Mouse (Mus musculus) liver, postnatal 0 days (tissue): ENCODE measurements around the gene Tkfc. TPM values are rescaled to one million over a fixed set of nuclear protein-coding genes. Genes with fewer than 3 reads are reported as not detected.
A peak's percentile ranks its signal among the peaks of the same experiment; 100 is the strongest.

Experiments
- ATAC-seq: fragments of 200-750 bp; cut with Nextera tagmentation; 2 replicates; pipeline ENCODE4 v1.8.0; 2017; ENCODE audit warnings: mild to moderate bottlenecking, moderate library complexity
- DNase-seq: peaks from one replicate; pipeline ENCODE4 v3.0.0-alpha.2; 2016
- H3K27ac ChIP-seq: fragments of 300-500 bp; sonication (generic); 2 replicates; pipeline ENCODE4 v1.5.1; 2014; ENCODE audit warnings: antibody characterized with exemption, moderate library complexity, mild to moderate bottlenecking, low read depth
- H3K27me3 ChIP-seq: fragments of 300-500 bp; sonication (generic); 2 replicates; pipeline ENCODE4 v1.6.1; 2014; ENCODE audit warnings: low read length, control low read depth, mixed read lengths; ENCODE audit not compliant: insufficient read depth
- H3K36me3 ChIP-seq: fragments of 300-500 bp; sonication (generic); replicated peaks from 2 replicates; pipeline ENCODE4 v1.6.1; 2014; ENCODE audit warnings: mild to moderate bottlenecking, control low read depth, low read length, moderate library complexity, mixed read lengths; ENCODE audit not compliant: insufficient read depth
- H3K4me1 ChIP-seq: fragments of 300-500 bp; sonication (generic); 2 replicates; pipeline ENCODE4 v1.6.1; 2014; ENCODE audit warnings: antibody characterized with exemption, mild to moderate bottlenecking, control low read depth; ENCODE audit not compliant: insufficient read depth
- H3K4me2 ChIP-seq: fragments of 300-500 bp; sonication (generic); 2 replicates; pipeline ENCODE4 v1.6.1; 2014; ENCODE audit warnings: low read depth, mild to moderate bottlenecking, low read length, moderate library complexity, mixed read lengths
- H3K4me3 ChIP-seq: fragments of 300-500 bp; sonication (generic); 2 replicates; pipeline ENCODE4 v1.5.1; 2014; ENCODE audit warnings: low read depth, low read length
- H3K9ac ChIP-seq: fragments of 300-500 bp; sonication (generic); replicated peaks from 2 replicates; pipeline ENCODE4 v1.6.1; 2014; ENCODE audit warnings: mild to moderate bottlenecking, moderate library complexity
- H3K9me3 ChIP-seq: fragments of 300-500 bp; sonication (generic); 2 replicates; pipeline ENCODE4 v1.6.1; 2016; ENCODE audit warnings: mild to moderate bottlenecking, control low read depth, low read length, mixed read lengths
- CTCF ChIP-seq: sonication (generic); IDR thresholded peaks from 2 replicates; pipeline ENCODE4 v1.5.1; 2016; ENCODE audit warnings: antibody characterized with exemption, low read depth
- EP300 ChIP-seq: IDR thresholded peaks from 2 replicates; pipeline ENCODE4 v1.6.1; 2016; ENCODE audit warnings: antibody characterized with exemption, low read depth, mild to moderate bottlenecking
- WGBS: fragments of 180-500 bp; shearing (Covaris S2); extraction: QIAGEN DNeasy Blood & Tissue Kit; methylation state at CpG from one replicate; pipeline ENCODE4 v1.1.7; 2014; ENCODE audit not compliant: insufficient replicate concordance; 5-methylcytosine and 5-hydroxymethylcytosine counted together
- polyA plus RNA-seq: library from polyadenylated mRNA; unstranded; fragments of >200 nt; fragmentation: Nextera tagmentation; extraction: Ambion mirVana; gene quantifications from 2 replicates; pipeline ENCODE4 v1.2.1, GENCODE M21; 2015

Tkfc gene
- polyA plus RNA-seq, 1 experiment from 2014 or later = 133 TPM

DNA sequence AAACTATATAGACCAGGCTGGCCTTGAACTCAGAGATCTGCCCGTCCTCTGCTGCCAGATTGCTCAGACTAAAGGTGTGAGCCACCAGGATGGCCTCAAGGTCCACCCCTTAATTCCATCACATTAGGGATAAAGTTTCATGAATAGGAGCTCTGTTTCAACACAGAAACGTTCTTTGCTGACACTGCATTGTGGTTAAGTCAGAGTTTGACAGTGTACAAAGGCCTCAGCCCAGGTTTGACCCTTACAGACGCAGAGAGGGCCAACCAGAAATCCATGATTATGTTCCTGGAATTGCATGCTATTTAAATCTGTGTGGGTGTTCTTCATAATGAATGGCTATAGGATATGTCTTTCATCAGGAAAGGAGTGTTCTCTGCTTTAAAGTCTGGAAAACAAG lies 15.2 kb downstream of the Tkfc start:
- ATAC-seq (peak; percentile 15; the same call in 1 of the 2 replicates), DNase-seq (no peak)
- H3K27me3 ChIP-seq = no peaks in the 10 kb centered on the region
- peak overlapping the region; percentile 45; the same call in 1 of the 2 replicates for H3K27ac ChIP-seq
- H3K4me2 ChIP-seq = no peak overlapping the region
- H3K4me1 ChIP-seq = peaks cover 26% of the 10 kb centered on the region
- no peaks in the 10 kb centered on the region for H3K9me3 ChIP-seq
- no peak overlapping the region for H3K9ac ChIP-seq
- no peak overlapping the region for H3K4me3 ChIP-seq
- TF ChIP-seq CTCF (no peak), EP300 (no peak)
- WGBS = 51% methylated on average over 3 of the region's 3 CpGs
- H3K36me3 ChIP-seq = peaks cover 60% of the 10 kb centered on the region

DNA sequence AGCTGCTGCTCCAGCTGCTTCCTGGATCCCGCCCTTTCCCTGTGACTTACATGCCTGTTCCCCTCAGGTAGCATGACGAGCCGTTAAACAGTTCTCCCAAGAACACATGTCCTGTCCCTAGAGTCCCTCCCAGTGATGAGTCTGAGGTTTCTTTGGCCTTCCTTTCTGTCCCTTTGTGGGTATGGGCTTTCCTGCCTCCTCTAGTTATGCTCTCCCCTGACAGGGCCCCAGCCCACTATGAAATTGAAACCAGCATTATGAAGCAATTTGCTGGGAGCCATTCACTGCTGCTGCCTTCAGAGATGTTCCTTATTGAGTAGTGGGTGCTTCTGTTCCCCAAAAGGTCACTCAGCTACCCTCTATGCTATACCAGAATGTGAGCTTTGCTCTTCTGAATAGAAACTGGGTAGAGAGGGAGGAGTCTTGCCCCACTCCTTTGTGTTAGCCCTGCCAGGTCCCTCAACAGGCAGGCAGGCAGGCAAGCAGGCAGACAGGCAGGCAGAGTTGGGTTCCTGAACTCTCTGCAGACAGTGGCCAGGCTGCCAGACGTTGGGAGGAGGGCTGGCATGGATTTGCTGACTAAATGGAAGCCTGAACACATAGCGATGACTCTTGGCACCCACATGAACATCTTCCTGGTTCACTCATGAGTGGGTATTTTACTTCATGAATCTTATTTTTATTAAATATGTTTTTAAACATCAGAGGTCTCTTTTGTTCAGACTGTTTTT lies 16.2 kb downstream of the Tkfc start:
- peak overlapping the region; percentile 45 for H3K27ac ChIP-seq
- H3K4me2 ChIP-seq = no peak overlapping the region
- no peaks in the 10 kb centered on the region for H3K9me3 ChIP-seq
- peaks cover 53% of the 10 kb centered on the region for H3K36me3 ChIP-seq
- no peaks in the 10 kb centered on the region for H3K27me3 ChIP-seq
- peak; percentile 7; the same call in 1 of the 2 replicates for ATAC-seq
- no peak for TF ChIP-seq EP300
- no peak for TF ChIP-seq CTCF
- peak; percentile 32 for DNase-seq
- no peak overlapping the region for H3K4me3 ChIP-seq
- H3K9ac ChIP-seq = peak overlapping the region; percentile 26; the same call in 1 of the 2 replicates
- WGBS = 53% methylated on average over 5 of the region's 5 CpGs
- peaks cover 31% of the 10 kb centered on the region for H3K4me1 ChIP-seq

DNA sequence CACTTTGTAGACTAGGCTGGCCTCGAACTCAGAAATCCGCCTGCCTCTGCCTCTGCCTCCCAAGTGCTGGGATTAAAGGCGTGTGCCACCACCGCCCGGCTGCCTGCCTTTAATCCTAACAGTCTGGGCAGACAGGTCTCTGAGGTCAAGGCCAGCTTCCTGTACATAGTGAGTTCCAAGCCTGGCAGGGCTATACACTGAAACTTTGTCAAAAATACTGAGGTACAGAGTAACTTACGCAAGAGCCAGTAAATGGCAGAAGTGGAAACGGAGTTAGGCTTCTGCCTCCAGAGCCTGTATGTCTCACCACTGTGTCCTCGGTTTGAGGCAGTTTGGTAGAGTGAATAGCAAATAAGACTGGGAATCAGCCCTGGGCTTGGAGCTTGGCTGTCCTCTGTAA lies 18.2 kb downstream of the Tkfc start:
- DNase-seq = no peak
- peak overlapping the region; percentile 29; the same call in 1 of the 2 replicates for H3K27ac ChIP-seq

DNA sequence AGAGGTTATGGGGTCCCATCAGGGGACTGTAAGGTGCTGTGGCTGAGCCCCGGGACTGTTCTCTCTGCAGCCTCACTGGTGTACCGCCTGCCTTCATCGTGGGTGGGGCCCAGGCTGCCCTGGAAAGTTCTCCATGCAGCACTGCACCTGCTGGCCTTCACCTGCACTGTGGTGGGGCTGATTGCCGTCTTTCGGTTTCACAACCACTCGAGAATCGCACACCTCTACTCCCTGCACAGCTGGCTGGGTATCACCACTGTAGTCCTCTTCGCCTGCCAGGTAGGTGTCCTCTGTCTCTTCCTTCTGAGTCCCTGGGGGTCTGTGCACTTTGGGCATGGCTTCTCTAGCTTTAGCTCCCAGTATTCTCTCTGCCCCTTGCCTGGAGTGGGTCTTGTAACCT lies 20.3 kb downstream of the Tkfc start:
- peak; percentile 26 for ATAC-seq
- Histone ChIP-seq H3K36me3 (peaks cover 51% of the 10 kb centered on the region), H3K9me3 (no peaks in the 10 kb centered on the region)

More for the DNA sequence above, 18.2 kb downstream of the Tkfc start:
- no peak overlapping the region for H3K4me3 ChIP-seq
- ATAC-seq = no peak
- no peak overlapping the region for H3K9ac ChIP-seq
- no peaks in the 10 kb centered on the region for H3K27me3 ChIP-seq
- 63% methylated on average over 8 of the region's 8 CpGs for WGBS
- TF ChIP-seq CTCF (no peak), EP300 (no peak)
- H3K36me3 ChIP-seq = peaks cover 52% of the 10 kb centered on the region
- H3K4me2 ChIP-seq = no peak overlapping the region
- no peaks in the 10 kb centered on the region for H3K9me3 ChIP-seq
- H3K4me1 ChIP-seq = peaks cover 29% of the 10 kb centered on the region

DNA sequence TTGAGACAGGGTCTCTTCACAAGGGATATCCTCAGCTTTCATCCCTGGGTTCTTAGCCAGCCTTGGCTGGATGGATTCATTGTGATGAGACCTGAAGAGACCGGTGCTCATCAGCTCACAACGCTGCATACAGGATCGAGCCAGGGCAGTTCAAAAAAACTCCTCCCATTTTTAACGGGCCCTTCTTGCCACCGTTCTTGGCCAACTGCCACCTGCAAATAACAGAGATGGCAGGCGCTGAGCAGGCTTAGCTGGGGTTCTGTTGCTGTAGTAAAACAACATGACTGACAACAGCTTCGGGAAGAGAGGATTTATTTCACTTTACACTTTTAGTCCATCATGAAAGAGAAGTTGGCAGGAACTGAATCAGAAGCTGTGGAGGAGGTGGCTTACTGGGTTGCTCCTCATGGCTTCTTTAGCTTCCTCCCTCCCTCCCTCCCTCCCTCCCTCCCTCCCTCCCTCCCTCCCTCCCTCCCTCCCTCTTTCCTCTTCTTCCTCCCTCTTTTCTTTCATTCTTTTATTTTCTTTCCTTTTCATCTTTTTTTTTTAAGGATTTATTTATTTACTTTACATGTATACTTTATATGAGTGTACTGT lies 21.8 kb downstream of the Tkfc start:
- H3K36me3 ChIP-seq = peaks cover 43% of the 10 kb centered on the region
- WGBS = 51% methylated on average over 7 of the region's 7 CpGs
- no peaks in the 10 kb centered on the region for H3K9me3 ChIP-seq
- peaks cover 36% of the 10 kb centered on the region for H3K4me1 ChIP-seq
- ATAC-seq = no peak
- H3K4me2 ChIP-seq = no peak overlapping the region
- H3K9ac ChIP-seq = no peak overlapping the region
- TF ChIP-seq EP300 (no peak), CTCF (no peak)
- DNase-seq = no peak
- no peak overlapping the region for H3K27ac ChIP-seq
- H3K4me3 ChIP-seq = no peak overlapping the region
- no peaks in the 10 kb centered on the region for H3K27me3 ChIP-seq

More for the DNA sequence above, 20.3 kb downstream of the Tkfc start:
- TF ChIP-seq CTCF (no peak), EP300 (no peak)
- H3K27ac ChIP-seq = no peak overlapping the region
- H3K4me1 ChIP-seq = peaks cover 30% of the 10 kb centered on the region
- H3K9ac ChIP-seq = no peak overlapping the region
- no peak overlapping the region for H3K4me3 ChIP-seq
- H3K4me2 ChIP-seq = peak overlapping the region; percentile 18; the same call in 1 of the 2 replicates
- DNase-seq = peak; percentile 35
- no peaks in the 10 kb centered on the region for H3K27me3 ChIP-seq
- WGBS = 70% methylated on average over 8 of the region's 8 CpGs

DNA sequence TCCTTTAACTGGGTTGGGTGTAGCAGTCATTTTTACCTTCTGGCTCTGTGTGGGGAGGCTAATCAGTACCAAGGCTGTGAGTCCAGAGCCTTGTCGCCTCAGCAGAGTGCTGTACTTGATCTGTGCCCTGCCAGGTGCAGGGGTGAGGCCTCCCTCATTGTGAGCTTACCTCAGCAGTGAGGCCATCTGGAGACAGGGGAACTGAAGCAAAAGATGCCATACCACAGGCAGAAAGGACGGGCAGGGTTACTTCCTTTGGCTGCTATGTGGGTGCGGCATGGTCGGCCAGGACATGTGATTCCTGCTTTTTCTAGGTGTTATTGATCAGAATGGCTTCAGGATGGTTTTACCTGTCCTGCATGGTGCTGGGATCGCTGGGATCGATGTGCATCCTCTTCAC lies 23.5 kb downstream of the Tkfc start:
- Histone ChIP-seq H3K27me3 (no peaks in the 10 kb centered on the region), H3K36me3 (peaks cover 30% of the 10 kb centered on the region), H3K4me2 (0 out of 2 replicates have a peak overlapping the region, but pooled peaks have one; percentile 9), H3K27ac (peak overlapping the region; percentile 18; the same call in 1 of the 2 replicates), H3K9me3 (no peaks in the 10 kb centered on the region), H3K9ac (no peak overlapping the region), H3K4me3 (no peak overlapping the region), H3K4me1 (peaks cover 40% of the 10 kb centered on the region)
- TF ChIP-seq EP300 (no peak), CTCF (no peak)
- DNase-seq (no peak), ATAC-seq (no peak)
- 77% methylated on average over 6 of the region's 6 CpGs for WGBS
